Mouse (Mus musculus) thymus, postnatal 25 days (tissue): ENCODE measurements around the gene Nhsl2.
A peak's percentile ranks its signal among the peaks of the same experiment; 100 is the strongest.

Source experiments
- DNase-seq: peaks from one replicate; pipeline ENCODE4 v3.0.0; 2022

The Nhsl2 gene

DNA sequence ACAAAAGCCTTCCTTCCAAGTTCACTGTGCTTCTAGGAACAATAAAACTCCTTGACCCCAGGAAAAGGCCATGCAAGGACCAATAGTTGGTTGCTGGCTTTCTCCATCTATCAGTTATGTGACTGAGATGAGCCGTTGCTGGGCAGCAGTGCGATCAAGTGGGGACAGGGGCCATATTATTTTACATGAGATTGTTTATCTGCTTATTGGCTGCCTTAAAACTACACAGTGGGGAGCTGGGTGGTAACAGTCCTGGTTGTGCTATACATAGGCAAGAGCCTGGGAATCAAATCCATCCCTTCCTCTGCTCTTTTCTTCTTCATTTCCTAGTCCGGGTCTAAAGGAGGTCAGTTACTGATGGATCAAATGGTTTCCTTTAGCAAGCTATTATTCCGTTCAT, 53.4 kb downstream of the Nhsl2 start:
- no peak for DNase-seq

DNA sequence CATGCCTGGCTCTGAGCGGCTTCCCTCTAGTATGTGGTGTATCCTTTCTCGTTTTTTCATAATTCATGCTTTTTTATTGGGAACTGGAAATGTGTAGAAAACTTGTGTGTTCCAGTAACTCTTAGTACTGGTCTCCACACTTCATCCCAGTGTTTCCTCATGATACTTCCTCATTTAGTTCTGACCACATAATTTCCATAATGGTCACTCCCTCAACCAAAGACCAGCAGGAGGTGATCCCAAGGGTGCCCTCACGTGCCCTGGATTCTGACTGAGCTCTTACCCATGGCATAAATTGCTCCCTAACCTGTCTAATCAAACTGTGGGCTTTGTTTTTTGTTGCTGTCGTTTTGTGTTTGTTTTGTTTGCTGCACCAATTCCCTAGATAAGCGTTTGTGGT, 58.1 kb downstream of the Nhsl2 start:
- no peak for DNase-seq

DNA sequence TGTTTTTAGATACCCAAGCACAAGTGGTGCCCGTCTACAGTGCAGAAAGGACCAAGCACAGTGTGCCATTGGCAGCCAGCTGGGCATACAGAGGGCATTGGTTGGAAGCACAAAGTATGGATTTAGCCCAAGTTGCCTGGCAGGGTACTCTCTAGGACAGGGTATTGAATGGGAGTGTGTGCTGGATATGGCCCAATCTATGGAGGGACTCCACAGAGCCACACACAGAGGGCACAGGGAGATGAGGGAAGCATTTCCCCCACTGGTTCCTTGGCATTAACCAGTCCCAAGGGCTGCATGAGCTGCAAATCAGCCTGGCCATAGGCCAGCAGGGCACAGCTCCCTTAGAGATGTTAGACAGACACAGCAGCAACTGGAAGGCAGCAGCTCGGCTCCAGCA, 79.9 kb downstream of the Nhsl2 start:
- no peak for DNase-seq

DNA sequence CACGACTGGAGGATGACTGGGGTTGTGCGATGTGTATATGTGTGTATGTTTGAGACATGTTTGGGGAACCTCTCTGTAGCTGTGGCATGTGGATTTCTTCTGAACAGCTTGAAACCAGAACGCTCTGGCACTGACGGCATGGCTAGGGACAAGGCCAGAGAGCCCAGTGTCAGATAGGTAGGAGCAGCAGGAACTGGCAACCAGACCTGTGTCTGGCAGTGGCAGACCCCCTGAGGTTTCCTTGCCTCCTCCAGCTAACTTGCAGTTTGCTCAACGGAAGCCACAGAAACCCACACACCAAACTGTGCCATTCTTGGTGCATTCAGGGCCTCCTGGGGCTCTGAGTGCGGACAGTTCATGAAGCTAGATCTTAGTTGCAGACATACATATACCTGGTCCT, 81.1 kb downstream of the Nhsl2 start:
- DNase-seq: peak; percentile 16

DNA sequence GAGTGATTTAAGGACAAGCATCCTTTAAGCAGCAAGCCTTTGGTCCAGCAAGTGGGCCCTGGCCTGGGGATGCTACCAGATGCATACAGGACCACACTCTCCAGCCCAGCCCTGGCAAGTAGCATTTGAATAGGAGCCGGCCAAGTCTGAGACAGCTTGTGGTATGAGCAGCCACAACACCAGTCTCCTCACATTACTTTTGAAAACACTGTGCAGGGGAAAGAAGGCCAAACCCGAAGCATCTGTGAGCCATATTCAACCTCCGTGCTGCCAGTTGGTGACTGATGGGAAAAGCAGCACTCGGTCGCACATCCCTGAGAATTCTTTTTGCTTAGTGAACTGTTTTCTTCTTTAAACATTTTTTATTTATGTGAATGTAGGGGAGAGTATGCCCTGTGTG, 81.8 kb downstream of the Nhsl2 start:
- DNase-seq: no peak

DNA sequence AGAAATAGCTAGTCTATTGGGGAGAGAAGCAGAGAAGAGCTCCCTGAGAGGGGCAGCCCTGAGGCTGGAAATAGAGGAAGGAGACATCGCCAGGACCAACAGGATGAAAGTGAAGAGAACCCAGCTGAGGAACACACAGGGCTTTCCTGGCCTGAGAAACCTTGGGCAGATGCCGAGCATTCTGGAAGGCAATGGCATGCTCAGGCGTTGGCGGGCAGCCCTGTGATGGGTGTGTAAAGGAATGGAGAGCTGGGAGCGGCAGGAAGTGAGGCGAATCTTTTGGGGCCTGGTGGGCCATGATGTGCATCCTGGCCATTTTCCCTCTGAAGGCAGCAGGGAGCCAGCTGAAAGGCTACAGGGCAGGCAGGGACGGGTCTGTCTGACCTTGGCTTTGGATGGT, 83.1 kb downstream of the Nhsl2 start:
- DNase-seq: no peak

DNA sequence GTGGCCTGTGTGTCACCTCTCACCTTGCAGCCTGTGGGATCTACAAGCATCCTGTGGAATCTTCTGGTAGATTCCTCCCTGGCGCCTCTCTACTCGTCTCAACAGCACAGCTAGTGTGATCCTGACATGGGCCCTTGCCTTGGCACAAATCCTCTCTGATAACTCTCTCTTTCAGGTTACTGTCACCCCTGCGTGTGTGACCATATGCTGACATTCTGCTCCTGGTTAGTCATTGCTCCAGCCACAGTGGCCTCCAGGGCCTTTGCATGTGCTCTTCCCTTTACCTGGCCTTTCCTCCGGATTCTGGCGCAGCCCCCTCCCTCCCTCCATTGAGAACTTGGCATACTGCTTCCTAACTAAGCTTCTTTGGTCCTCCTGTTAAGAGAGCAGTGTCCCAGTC, 84.2 kb downstream of the Nhsl2 start:
- no peak for DNase-seq

DNA sequence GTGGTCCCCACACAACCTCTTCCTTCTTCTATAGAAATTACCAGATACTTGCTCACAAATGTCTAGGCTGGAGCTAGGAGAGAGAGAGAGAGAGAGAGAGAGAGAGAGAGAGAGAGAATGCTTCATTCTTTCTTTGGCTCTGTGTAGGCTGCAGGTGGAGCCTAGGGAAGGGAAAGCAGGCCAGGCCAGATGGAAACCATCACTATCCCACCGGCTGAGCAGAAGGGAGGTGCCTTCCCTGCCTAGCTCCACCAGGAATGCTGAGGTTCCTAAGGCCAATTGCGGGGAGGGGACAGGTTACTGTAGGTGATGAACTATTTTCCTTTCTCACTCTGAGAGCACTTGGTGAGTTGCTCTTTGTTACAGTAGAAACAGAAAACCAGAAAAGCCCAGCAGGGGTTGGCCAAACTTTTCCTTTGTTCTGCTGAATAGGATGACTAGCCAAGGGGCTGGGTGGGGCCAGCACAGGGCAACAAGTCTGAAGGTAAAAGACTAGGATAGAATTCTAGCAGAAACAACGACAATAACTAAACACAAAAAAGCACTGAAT, 86.2 kb downstream of the Nhsl2 start:
- no peak for DNase-seq

DNA sequence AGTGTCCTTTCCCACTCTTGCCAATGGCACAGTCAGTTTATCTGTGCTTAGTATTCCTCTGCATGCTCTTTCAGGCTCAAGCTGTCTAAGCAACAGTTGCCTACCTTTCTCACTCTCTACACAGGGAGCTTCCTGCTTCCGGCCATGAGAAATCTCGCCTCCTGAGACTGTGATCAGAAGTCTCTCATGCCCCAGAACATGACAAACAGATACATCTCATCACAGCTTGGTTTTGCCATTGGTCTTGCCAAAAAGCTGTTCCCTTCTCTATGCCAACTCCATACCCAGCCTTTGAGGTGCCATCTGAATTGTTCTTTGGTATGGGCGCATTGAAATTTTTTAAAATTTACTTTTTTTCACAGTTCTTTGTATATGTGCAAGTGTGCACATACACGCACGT, 90.3 kb downstream of the Nhsl2 start:
- no peak for DNase-seq

DNA sequence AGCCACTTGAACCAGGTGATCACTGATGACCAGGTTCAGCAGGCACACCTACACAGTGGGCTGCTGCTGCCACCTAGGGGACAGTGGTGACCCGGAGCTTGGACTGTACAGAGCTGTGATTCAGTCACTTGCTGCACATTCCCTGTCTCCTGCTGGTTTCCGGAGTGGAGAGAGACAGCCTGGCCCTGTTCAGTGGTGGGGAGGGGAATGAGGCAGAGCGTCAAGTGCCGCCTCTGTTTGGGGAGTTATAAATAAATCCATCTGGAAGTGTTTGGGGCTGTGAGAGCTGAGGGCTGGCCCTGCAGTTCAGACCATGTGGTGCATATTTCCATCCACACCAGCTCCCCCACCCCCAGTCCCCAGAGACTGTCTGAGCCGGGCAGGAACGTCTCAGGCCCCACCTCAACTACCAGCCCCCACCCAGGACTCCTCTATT, 93.3 kb downstream of the Nhsl2 start:
- peak; percentile 51 for DNase-seq

DNA sequence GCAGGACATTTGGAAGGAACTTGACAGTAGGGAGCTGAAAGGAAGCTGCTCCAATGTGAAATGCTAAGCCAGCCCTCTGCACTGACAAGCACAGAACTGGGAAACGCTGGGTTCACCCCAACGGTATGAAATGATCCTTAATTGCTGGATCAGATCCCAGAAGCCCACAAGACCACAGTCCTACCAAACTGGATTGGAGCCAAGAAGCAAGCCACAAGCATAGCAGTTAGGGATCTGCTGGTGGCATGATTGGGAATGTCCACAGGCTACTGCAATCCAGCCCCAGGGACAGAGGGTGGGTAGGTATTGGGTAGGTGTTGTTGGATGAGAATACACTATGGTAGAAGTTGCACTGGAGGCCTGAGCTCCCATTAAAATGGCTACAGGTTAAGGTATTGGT, 94.6 kb downstream of the Nhsl2 start:
- no peak for DNase-seq

DNA sequence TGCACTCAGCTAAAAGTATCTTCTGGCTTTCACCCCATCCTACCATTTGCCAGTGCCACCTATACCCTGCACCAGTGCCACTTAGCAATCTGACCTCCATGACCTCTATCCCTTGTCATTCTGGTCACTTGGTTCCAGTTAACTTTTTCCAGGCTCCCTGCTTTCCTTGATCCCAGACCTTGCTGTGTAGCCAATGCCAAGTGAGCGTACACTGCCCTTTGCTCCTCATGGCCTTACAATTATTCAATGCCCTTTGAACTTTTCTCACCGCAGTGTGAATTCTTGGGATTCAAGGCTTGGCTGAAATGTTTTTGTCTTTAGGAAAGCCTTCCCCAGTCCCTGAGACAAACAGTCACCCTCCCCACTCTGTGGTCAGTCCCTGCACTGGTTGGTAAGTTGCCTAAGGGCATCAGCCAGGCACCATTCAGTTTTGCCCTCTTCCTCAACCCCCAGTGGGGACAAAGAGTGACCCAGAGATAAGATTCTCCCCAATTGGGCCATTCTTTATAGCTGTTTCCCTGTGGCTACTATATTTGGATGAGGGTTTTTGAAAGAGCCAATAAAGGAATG, 95.7 kb downstream of the Nhsl2 start:
- DNase-seq: no peak

DNA sequence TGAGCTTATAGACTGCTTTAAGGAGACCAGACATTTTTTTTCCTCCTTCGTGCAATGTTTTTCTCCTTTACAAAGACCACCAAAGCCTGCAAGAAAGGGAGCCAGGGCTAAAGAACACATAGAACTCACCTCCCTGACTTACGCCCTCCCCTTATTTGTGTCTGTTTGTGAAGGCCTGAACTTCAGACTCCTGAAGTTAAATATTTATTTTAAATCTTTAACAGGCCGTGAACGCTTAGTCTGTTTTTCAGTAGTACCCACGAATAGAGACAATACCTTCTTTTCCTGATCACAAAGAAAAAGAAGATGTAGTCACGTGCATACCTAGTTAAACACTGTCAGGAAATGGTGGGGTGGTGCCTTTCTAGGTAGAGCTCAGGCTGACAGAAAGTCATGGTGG, 103.3 kb downstream of the Nhsl2 start:
- no peak for DNase-seq

DNA sequence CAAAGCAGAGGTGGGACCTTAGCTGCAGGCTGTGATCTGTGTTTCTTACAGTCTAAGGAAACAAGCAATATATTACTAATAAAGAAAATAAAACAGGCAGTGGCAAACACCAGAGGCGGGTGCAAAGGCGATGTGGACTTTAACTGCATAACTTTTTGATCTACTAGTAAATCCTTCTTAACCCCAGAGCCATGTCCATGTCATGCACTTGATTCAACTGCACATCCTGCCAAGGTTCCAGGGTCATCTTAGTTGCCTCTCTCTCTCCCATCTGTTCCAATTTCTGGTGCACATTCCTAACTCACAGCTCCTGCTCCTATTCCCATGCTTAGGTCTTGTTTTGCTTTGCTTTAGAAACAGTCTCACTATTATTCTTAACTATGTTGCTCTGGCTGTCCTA, 104.1 kb downstream of the Nhsl2 start:
- no peak for DNase-seq

DNA sequence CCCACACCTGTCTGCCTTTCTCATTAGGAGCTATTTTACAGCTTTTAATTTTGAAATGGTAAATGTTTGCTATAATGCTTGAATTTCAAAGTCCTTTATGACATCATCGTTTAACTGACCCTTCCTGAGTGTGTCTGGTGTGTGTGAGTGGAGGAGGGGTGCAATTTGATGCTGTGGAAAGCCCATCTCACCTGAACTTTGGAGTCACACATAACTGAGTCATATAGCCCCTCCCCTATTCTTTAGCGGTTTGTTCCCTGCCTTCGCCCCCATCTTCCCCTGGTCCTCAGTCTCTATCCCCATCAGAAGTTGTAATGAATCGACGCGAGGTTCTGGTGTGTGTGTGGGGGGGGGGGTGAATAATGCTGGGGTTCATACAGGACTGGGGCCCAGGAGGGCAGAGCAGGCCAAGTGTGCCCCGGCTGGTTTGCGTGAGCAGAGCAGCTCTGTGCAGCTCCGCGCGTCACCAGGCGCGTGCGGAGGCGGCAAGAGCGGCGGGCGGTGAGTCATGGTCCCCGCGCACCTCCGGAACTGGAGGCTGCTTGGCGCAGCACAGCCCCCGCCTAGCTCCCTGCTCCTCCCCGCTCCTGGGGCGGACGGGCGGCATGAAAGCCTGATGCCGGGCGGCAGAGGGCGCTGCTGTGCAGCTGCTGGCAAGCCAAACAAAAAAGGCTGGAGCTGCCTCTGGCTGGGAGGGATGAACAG, 104.8 kb downstream of the Nhsl2 start:
- DNase-seq: peak; percentile 88

DNA sequence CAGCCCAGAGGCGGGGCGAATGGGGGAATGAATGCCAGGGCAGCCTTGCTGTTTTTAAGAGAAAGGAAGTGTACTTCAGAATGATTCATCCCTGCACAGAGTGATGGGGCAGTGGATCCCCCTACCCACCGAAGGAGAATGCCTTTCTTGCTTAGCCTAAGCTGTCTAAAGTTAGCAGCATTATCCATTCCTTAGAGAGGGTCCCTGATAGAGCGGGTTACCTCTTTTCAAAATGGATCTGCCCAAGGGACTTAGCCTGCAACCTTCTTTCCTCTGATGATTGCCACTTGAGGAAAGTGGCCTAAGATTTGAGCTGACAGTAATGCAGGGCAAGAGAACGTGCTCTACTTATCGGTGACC, 105.3 kb downstream of the Nhsl2 start:
- DNase-seq: no peak

DNA sequence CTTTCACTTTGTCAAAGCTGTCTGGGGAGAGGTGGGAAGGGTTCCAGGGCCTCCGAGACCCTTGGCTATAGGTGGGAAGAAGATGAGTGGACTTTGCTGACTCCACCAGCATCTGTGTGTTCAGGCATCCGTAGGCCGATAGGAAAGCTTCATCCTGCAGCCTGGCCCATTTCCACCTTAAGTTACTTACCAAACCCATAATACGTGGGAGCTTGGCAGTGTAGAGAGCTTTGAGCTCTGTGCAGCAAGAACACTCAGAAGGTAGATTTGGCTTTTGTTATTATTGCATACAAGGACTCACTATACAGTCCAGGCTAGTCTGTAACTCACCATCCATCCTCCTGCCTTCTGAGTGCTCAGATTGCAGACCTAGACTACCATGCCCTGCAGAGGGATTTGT, 112.7 kb downstream of the Nhsl2 start:
- DNase-seq: no peak

DNA sequence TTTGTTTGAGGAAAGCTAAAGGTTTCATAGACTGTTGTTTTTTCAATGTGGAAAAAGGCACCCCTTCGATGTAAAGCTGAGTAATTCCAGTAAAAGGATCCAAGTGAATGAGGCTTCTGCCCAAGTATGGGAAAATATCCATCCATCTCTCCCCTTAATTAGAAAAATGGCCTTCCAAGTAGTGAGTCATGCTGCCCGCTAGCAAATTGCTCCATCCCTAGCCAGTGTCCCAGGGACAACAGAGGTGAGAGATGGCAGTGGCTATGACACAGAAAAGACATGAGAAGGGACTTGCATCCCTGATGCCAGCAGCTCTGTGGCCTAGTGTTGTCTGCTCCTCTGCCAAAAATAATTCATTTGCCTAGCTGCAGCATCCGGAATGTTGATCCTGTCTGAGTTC, 114.5 kb downstream of the Nhsl2 start:
- DNase-seq: no peak

DNA sequence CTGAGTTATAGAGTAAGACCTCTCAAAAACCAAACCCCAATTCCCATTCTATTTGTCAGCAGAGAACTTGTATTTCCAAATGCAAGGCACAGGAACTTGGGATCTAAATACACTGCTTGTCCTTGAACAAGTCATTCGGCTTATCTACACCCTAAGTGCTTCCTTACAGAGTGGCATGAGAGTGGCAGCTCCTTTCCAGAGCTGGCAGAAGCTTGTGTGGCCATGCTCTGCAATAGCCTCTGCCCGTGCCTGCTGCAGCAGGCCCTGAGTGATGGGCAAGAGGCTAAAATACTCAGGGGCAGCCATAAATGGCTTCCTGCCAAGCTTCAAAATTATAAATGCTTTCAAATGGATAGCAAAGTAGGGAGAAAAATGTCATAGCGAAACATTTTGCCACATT, 123.8 kb downstream of the Nhsl2 start:
- no peak for DNase-seq

DNA sequence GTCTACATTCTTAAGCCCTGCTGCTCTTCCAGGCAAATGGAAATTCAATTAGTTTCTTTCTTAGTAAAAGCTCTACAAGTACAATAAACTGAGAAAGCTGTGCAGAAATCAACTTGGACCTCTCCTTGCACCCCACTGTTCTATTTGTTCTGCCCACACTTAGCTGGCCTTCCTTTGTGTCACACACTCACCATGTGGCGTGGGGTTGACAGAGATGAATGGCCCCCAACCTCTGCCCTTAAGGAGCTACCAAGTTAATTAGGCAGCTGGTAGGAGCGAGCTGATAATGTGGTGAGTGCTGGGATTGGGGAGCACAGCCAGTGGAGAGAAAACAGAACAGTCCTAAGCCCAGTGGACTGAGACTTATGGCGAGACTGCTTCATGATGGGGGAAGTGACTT, 127.7 kb downstream of the Nhsl2 start:
- DNase-seq: no peak

DNA sequence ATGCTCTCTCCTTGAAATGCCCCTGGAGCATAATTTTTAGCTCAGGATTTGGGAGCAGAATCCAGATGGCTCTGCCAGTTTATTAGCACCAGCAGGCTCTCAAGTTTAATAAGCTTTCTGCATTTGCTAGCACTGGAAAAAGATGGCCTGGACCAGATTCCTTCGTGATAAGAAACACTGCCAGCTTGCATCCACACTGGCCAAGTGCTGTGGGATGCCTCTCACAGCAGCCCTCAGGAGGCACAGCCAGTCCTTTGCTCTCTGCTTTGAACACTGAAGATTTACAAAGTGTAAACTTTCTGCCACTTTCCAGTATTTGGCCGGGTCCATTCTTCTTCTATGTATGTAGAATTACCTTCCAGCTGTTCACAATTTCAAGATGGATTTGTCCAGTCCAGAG, 129.7 kb downstream of the Nhsl2 start:
- no peak for DNase-seq

DNA sequence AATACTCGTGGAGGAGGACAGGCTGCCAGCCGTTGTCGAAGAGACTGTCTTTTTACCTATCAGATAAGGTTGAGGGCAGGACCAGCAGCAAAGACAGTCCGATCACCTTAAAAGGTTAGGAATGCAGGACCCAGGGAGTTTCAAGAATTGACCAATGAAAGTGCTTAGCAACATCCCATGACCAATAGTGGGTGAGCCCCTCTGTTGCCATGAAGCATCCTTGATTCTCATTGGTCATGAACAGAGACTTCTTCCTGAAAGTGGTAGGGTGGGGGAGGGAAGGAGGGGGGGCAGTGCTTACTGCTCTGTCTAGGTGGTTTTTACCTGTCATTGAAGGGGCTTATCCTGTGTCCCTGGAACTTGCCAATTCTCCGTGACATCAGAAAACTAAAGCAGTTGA, 130.1 kb downstream of the Nhsl2 start:
- DNase-seq: no peak

DNA sequence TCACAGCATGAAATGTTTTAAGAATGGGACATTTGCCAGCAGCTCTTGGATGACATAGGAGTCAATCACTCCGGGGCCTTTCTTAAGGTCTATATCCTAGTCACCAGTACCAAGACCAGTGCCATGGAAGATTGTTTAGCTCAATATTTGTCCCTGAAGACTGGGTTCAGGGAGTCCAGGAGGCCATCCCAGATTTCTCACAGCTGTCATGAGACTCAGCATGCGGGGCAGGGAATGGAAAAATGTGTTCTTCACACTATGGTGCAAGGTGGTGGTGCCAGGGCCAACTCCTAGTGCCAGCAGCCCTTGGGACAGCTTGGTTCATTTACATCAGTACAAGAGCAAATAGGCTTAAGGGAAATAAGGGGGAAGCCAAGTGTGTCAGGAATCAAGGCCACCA, 131.4 kb downstream of the Nhsl2 start:
- no peak for DNase-seq

DNA sequence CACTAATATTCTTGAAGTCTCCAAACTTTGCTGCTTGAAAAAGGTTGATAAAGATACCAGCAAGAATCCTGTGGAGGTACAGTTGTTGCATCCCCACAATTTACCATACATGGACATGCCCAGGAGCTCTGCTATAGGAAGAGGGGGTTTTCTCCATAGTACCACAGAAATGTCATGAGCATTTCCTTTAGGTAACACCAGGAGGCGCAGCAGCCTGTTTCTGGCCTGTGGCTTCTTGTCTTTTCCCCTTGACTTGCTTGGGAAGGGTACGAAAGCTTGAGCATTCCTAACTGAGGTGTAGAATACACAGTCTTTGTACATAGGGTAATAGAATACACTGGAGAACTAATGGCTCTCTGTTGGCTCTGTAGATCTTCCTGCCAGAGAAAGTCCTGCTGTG, 132.3 kb downstream of the Nhsl2 start:
- peak; percentile 7 for DNase-seq

DNA sequence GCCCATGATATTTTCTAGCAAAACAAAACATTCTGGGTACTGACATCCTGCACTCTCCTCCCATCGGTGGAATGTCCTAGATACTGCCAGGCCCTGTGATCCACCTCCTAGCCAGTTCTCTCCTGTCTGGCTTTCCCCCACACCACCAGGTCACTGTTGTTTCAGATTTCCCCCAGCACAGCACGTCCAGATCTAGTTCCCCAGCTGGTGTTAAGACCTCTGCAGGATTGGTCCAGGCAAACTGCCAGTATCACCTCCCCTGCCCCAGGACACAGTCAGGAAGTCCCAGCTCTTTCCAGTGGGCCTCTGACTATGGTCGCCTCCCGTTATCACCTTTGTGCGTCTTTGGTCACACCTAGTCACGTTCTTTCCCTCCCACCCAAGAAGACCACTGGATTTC, 134.5 kb downstream of the Nhsl2 start:
- DNase-seq: no peak
